Mouse (Mus musculus): ENCODE results near the gene Gon7.

DNA sequence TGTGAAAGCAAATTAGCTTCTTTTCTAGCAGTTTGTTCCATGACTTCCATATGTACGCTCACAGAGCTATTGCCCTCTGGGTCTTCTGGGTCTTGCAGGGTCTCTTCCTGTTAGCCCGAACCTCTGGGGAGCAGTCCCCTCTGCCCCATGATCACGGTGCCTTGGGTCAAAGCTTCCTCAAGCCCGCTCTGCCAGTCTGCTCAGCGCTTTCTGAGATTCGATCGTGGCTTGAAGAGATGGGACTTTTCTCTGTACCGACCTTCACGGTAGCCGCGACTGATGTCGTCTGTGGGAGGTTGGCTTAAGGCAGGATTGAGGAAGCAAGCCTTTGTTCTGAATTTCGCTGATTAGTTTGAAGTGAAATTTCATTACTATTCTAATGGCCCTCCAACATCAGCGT lies 18.4 kb upstream of the Gon7 start:
- no peak for TF ChIP-seq CTCF (IDR thresholded peaks at IDR 0.05)
- TF ChIP-seq EP300 (IDR thresholded peaks at IDR 0.05) = no peak

Measured in lung, postnatal 0 days (tissue).